ENCODE assay signal across 25 mouse cellular contexts in genomic region chr13:108251106-108251505, GRCm38 (mm10).
"Had no signal": no experiment of that assay in that cellular context is flagged by ENCODE, and none has a peak within 500 bp of the region (broad histone marks: within the 10 kb centered on the region; RNA-seq: fewer than 3 reads in every experiment).

No protein-coding gene starts in this region.

- ATAC-seq: forebrain, postnatal 0 days; hindbrain, postnatal 0 days had no signal

- H3K4me3 ChIP-seq: heart, adult 2 months; heart, embryonic 13.5 days; heart, embryonic 15.5 days; hindbrain, embryonic 13.5 days; hindbrain, embryonic 15.5 days; kidney, embryonic 15.5 days; limb, embryonic 13.5 days; limb, embryonic 15.5 days had no signal

- H3K36me3 ChIP-seq: heart, embryonic 13.5 days; heart, embryonic 15.5 days; hindbrain, embryonic 13.5 days; hindbrain, embryonic 15.5 days; kidney, embryonic 15.5 days; limb, embryonic 13.5 days; limb, embryonic 15.5 days had no signal

- H3K9me3 ChIP-seq: heart, embryonic 13.5 days; heart, embryonic 15.5 days; hindbrain, embryonic 13.5 days; hindbrain, embryonic 15.5 days; kidney, embryonic 15.5 days; limb, embryonic 13.5 days; limb, embryonic 15.5 days had no signal

- H3K4me1 ChIP-seq: heart, embryonic 13.5 days; heart, embryonic 15.5 days; hindbrain, embryonic 13.5 days; hindbrain, embryonic 15.5 days; kidney, embryonic 15.5 days; limb, embryonic 13.5 days; limb, embryonic 15.5 days had no signal

- H3K4me2 ChIP-seq: heart, embryonic 11.5 days; heart, embryonic 13.5 days; heart, embryonic 15.5 days; hindbrain, embryonic 13.5 days; hindbrain, embryonic 15.5 days; kidney, embryonic 15.5 days; limb, embryonic 13.5 days; limb, embryonic 15.5 days had no signal

- H3K9ac ChIP-seq: forebrain, postnatal 0 days; heart, embryonic 13.5 days; heart, embryonic 15.5 days; hindbrain, embryonic 13.5 days; hindbrain, embryonic 15.5 days; kidney, embryonic 15.5 days; limb, embryonic 13.5 days; limb, embryonic 15.5 days had no signal

- DNase-seq: forebrain, postnatal 0 days; gastrocnemius, postnatal 14 days; gastrocnemius, postnatal 36 days; heart, adult 11 months; heart, adult 2 months; heart, postnatal 14 days; heart, postnatal 36 days; kidney, adult 11 months; kidney, adult 2 months; kidney, adult 9 months; kidney, postnatal 14 days; kidney, postnatal 36 days; layer of hippocampus, adult 9-11 months; layer of hippocampus, postnatal 36 days; left cerebral cortex, postnatal 4 days had no signal

- H3K27ac ChIP-seq: heart, adult 2 months; heart, embryonic 13.5 days; heart, embryonic 15.5 days; hindbrain, embryonic 13.5 days; hindbrain, embryonic 15.5 days; hindbrain, postnatal 0 days; kidney, embryonic 15.5 days; kidney, postnatal 0 days; limb, embryonic 13.5 days; limb, embryonic 15.5 days had no signal

- H3K27me3 ChIP-seq: heart, embryonic 15.5 days; hindbrain, embryonic 13.5 days; hindbrain, embryonic 15.5 days; kidney, embryonic 15.5 days; limb, embryonic 13.5 days; limb, embryonic 15.5 days had no signal
